Mouse (Mus musculus): Measurements from ENCODE around the gene Rbms2.
A peak's percentile ranks its signal among the peaks of the same experiment; 100 is the strongest.
"Not testable (repeated sequence)": the region's sequence is repeated elsewhere in the genome, so short reads cannot be mapped to it uniquely, and the experiment has no call there.

The Rbms2 gene

GRCm38 (mm10) chr10:128090651-128091563 is 89.2 kb downstream of the Rbms2 start:
- peak; percentile 89 to 93 for DNase-seq

- no peak for DNase-seq
Observed at GRCm38 (mm10) chr10:128089842-128090241, 90.3 kb downstream of the Rbms2 start.

DNA sequence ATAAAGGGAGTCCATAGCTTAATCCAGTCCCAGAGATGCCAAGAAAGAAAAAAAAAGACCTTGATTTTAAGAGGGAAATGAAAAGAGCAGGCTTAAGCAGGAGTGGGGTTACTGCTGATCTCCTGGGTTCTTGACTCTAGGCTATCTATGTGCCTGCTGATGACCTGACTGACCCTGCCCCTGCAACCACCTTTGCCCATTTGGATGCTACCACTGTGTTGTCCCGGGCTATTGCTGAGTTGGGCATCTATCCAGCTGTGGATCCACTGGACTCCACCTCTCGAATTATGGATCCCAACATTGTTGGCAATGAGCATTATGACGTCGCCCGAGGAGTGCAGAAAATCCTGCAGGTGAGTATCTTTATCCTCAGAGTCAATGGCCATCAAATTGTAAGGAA is 91.9 kb downstream of the Rbms2 start:
- DNase-seq, result no peak

DNA sequence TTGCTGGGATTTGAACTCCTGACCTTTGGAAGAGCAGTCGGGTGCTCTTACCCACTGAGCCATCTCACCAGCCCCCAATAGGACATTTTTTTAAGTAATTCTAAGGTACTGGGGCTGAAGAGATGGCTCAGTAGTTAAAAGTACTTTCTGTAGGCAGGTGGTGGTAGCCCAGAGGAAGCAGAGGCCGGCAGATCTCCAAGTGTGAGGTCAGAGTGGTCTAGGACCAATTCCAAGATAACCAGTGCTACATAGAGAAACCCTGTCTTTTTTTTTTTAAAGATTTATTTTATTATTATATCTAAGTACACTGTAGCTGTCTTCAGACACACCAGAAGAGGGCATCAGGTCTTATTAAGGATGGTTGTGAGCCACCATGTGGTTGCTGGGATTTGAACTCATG is 92.9 kb downstream of the Rbms2 start:
- not testable (repeated sequence) for DNase-seq

- peak in 1 of 2 experiments; percentile 25 for DNase-seq
Observed at GRCm38 (mm10) chr10:128086391-128086790, 93.7 kb downstream of the Rbms2 start.

DNA sequence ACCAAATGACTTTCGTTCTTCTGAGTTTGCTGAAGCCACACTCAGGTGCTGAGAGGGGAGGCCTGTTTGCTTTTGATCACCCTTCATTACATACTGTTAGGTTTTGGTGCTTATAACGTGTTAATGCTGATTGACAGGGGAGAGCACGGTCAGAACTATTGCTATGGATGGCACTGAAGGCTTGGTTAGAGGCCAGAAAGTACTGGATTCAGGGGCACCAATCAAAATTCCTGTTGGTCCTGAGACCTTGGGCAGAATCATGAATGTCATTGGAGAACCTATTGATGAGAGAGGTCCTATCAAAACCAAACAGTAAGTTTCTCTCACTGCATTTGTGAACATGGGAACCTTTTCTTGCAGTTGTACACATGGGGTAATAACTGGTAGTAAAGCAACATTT is 95.9 kb downstream of the Rbms2 start:
- no peak for DNase-seq

- DNase-seq, result no peak
Observed at GRCm38 (mm10) chr10:128083688-128084087, 96.4 kb downstream of the Rbms2 start.

DNA sequence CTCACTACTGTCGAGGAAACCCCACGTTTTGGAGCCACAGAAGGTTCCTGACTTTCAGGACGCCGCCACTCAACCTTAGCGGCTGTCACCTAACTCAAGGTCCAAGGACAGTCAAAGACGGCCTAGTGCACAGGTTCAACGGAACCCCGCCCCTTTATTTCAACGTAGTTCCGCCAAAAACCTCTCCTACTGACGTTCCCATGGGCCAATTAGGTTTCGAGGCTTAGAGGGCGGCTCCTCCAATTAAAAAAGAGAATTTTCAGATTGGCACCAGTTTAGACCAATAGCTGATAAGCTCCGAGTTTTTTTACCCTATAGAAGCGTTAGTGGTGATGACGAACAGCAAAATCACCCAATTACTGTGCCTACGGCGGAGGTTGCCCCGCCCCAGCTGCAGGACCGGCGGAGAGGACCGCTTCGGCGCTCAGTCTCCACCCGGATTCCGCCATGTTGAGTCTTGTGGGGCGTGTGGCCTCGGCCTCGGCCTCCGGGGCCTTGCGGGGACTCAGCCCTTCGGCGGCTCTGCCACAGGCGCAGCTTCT is 97.1 kb downstream of the Rbms2 start, which contains the start of gene Atp5b:
TSS of gene Atp5b (plus strand) at position 394 of the 542 bp plus-strand sequence.
- peak; percentile 98 for DNase-seq

GRCm38 (mm10) chr10:128082477-128082808 is 97.7 kb downstream of the Rbms2 start:
- DNase-seq, result no peak

DNA sequence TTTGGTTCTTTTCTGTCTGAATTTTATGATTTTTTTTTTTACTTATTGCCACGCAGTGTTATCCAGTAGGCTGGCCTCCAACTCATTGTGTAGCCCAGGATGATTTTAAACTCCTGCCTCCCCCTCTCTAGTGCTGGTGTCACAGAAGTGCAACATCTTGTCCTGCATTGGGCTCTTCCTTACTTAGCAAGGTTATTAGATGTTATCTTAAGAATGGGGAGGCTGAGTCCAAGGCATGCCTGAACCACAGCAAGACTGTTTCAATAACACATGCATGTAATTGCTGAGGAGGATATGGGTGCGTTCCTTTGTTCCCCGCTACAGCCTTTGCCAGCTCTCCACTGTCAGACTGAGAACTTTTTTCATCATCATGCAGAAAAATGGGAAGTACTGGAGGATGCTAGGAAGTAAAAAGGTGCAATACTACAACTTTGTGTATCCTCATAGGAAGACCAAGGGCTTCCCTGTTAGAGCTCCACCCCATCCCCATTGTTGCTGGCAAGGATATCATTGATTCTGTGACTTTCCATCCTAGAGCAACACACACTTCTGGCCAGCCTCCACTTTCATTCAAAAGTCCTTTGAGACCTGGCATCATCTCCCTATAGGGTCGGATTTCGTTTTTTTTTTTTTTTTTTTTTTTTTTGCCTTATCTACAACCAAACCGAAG is 98.2 kb downstream of the Rbms2 start:
- no peak for DNase-seq
